In genomic region chr10:41674362-41674761, GRCm38 (mm10) we compare ENCODE assay signal across 24 mouse cellular contexts. TPM values are rescaled to one million over a fixed set of nuclear protein-coding genes. Genes with fewer than 3 reads are reported as not detected.
DNase-seq lines count a peak whose midpoint lies in the region; ATAC-seq and TF ChIP-seq lines count a peak whose summit lies in the region.
"Had no signal": no experiment of that assay in that cellular context is flagged by ENCODE, and none has a peak within 500 bp of the region (broad histone marks: within the 10 kb centered on the region; RNA-seq: fewer than 3 reads in every experiment).

No protein-coding gene starts in this region.

- H3K4me3 ChIP-seq in forebrain, embryonic 16.5 days (replicated peaks; ENCODE audit: low read length): no peak overlapping the region
- no peak overlapping the region for H3K4me3 ChIP-seq in midbrain, postnatal 0 days (ENCODE audit: low read depth, low read length)
- H3K4me3 ChIP-seq: embryonic facial prominence, embryonic 13.5 days; embryonic facial prominence, embryonic 15.5 days; erythroblast, embryonic 14.5 days; forebrain, embryonic 10.5 days; forebrain, embryonic 12.5 days had no signal

- peak; percentile 51; the same call in 1 of the 2 replicates for ATAC-seq in megakaryocyte, adult 5-6 weeks (ENCODE audit: poor library complexity, severe bottlenecking)
- ATAC-seq in forebrain, embryonic 16.5 days: no peak
- no peak for ATAC-seq in midbrain, postnatal 0 days (ENCODE audit: low FRiP score)
- ATAC-seq: forebrain, embryonic 14.5 days; forebrain, postnatal 0 days had no signal

- no peak overlapping the region for H3K27ac ChIP-seq in forebrain, embryonic 16.5 days (ENCODE audit: low read length)
- H3K27ac ChIP-seq in midbrain, postnatal 0 days (ENCODE audit: low read depth, low read length): no peak overlapping the region
- H3K27ac ChIP-seq: embryonic facial prominence, embryonic 13.5 days; embryonic facial prominence, embryonic 15.5 days; forebrain, embryonic 10.5 days; forebrain, embryonic 12.5 days had no signal

- H3K27me3 ChIP-seq in forebrain, embryonic 16.5 days (replicated peaks; ENCODE audit: control insufficient read depth, insufficient read depth, low read length): no peaks in the 10 kb centered on the region
- H3K27me3 ChIP-seq in midbrain, postnatal 0 days (ENCODE audit: insufficient read depth, low read length): no peaks in the 10 kb centered on the region
- H3K27me3 ChIP-seq: embryonic facial prominence, embryonic 15.5 days; forebrain, embryonic 12.5 days had no signal

- WGBS in forebrain, embryonic 16.5 days: 77% methylated on average over 3 of the region's 3 CpGs
- 80% methylated on average over 3 of the region's 3 CpGs for WGBS in midbrain, postnatal 0 days

- peak; percentile 30 for DNase-seq in lung, postnatal 10 days
- DNase-seq in lung, postnatal 36 days: no peak
- DNase-seq in midbrain, postnatal 0 days (ENCODE audit: low spot score): no peak
- DNase-seq: adrenal gland, adult 2 months; adrenal gland, postnatal 10 days; adrenal gland, postnatal 25 days; cerebellum, adult 11 months; cerebellum, adult 18-20 months; cerebellum, adult 8-10 months; cerebellum, adult 9-11 months; cerebellum, postnatal 14 days; cerebellum, postnatal 36 days; embryo, embryonic 11 days; forebrain, postnatal 0 days had no signal

- peaks cover 10% of the 10 kb centered on the region for H3K4me1 ChIP-seq in forebrain, embryonic 16.5 days (replicated peaks; ENCODE audit: control insufficient read depth, insufficient read depth, low read length)
- H3K4me1 ChIP-seq in midbrain, postnatal 0 days (ENCODE audit: insufficient read depth, low read length): no peaks in the 10 kb centered on the region; the same call in 1 of the 2 replicates

- no peak overlapping the region for H3K9ac ChIP-seq in forebrain, embryonic 16.5 days (replicated peaks; ENCODE audit: low read depth, low read length)
- H3K9ac ChIP-seq in midbrain, postnatal 0 days (replicated peaks; ENCODE audit: low read length, poor library complexity, severe bottlenecking): no peak overlapping the region
- H3K9ac ChIP-seq: embryonic facial prominence, embryonic 13.5 days; embryonic facial prominence, embryonic 15.5 days; forebrain, embryonic 12.5 days; forebrain, postnatal 0 days had no signal

- no peaks in the 10 kb centered on the region for H3K36me3 ChIP-seq in forebrain, embryonic 16.5 days (ENCODE audit: control insufficient read depth, insufficient read depth)
- no peaks in the 10 kb centered on the region for H3K36me3 ChIP-seq in midbrain, postnatal 0 days (ENCODE audit: insufficient read depth, low read length)
- H3K36me3 ChIP-seq: embryonic facial prominence, embryonic 13.5 days; embryonic facial prominence, embryonic 15.5 days; forebrain, embryonic 10.5 days; forebrain, embryonic 12.5 days had no signal

- TF ChIP-seq CTCF in midbrain, postnatal 0 days (IDR thresholded peaks at IDR 0.05): no peak

- H3K9me3 ChIP-seq in forebrain, embryonic 16.5 days (ENCODE audit: control insufficient read depth, low read length): no peaks in the 10 kb centered on the region
- H3K9me3 ChIP-seq in midbrain, postnatal 0 days (ENCODE audit: low read length): no peaks in the 10 kb centered on the region
- H3K9me3 ChIP-seq: embryonic facial prominence, embryonic 13.5 days; embryonic facial prominence, embryonic 15.5 days; forebrain, embryonic 10.5 days; forebrain, embryonic 12.5 days had no signal

- no peak overlapping the region for H3K4me2 ChIP-seq in forebrain, embryonic 16.5 days (ENCODE audit: low read length)
- H3K4me2 ChIP-seq in midbrain, postnatal 0 days (ENCODE audit: low read depth, low read length, poor library complexity, severe bottlenecking): no peak overlapping the region
- H3K4me2 ChIP-seq: embryonic facial prominence, embryonic 13.5 days; embryonic facial prominence, embryonic 15.5 days; forebrain, embryonic 12.5 days had no signal

RNA-seq across cellular contexts. Expression of gene Ccdc162, which starts 42.1 kb away (rescaled TPM):
- 0.09 TPM in 1 of 2 replicates, not detected in the other for total RNA-seq in megakaryocyte, adult 5-6 weeks (2015)
- 0.12 and 0.37 TPM in 2 replicates for total RNA-seq in megakaryocyte, adult 5-6 weeks (2017)
- 0.34 and 0.44 TPM in 2 replicates for polyA plus RNA-seq in forebrain, embryonic 16.5 days (2015; fragmentation: Nextera tagmentation; extraction: Ambion mirVana)
- 1.7 and 2.4 TPM in 2 replicates for total RNA-seq in midbrain, postnatal 0 days (2014; rRNA removed)
- polyA plus RNA-seq in midbrain, postnatal 0 days (2015; fragmentation: Nextera tagmentation; extraction: Ambion mirVana): 0.63 and 0.64 TPM in 2 replicates
- total RNA-seq: common myeloid progenitor, adult 5-6 weeks; MEL had no signal
- polyA plus RNA-seq: erythroblast, embryonic 14.5 days had no signal
